Mouse (Mus musculus) liver, embryonic 16.5 days (tissue): ENCODE measurements around the gene Arfrp1. TPM values are rescaled to one million over a fixed set of nuclear protein-coding genes. Genes with fewer than 3 reads are reported as not detected.

Source experiments
- ATAC-seq: fragments of 200-750 bp; cut with Nextera tagmentation; 2 replicates; pipeline ENCODE4 v1.8.0; 2017; ENCODE audit warnings: low read depth, mild to moderate bottlenecking, moderate number of reproducible peaks, moderate library complexity
- H3K27ac ChIP-seq: fragments of 300-500 bp; sonication (generic); 2 replicates; pipeline ENCODE4 v1.5.1; 2014; ENCODE audit warnings: mild to moderate bottlenecking, low read length
- H3K27me3 ChIP-seq: fragments of 300-500 bp; sonication (generic); 2 replicates; pipeline ENCODE4 v1.6.1; 2014; ENCODE audit warnings: low read depth, low read length, mixed read lengths; ENCODE audit not compliant: control insufficient read depth, insufficient read depth
- H3K36me3 ChIP-seq: fragments of 300-500 bp; sonication (generic); 2 replicates; pipeline ENCODE4 v1.6.1; 2014; ENCODE audit warnings: mild to moderate bottlenecking; ENCODE audit not compliant: control insufficient read depth, insufficient read depth
- H3K4me1 ChIP-seq: fragments of 300-500 bp; sonication (generic); 2 replicates; pipeline ENCODE4 v1.6.1; 2014; ENCODE audit warnings: low read depth, low read length, mixed read lengths; ENCODE audit not compliant: control insufficient read depth
- H3K4me2 ChIP-seq: fragments of 300-500 bp; sonication (generic); 2 replicates; pipeline ENCODE4 v1.6.1; 2014; ENCODE audit warnings: low read depth, low read length, mixed read lengths
- H3K4me3 ChIP-seq: fragments of 300-500 bp; sonication (generic); 2 replicates; pipeline ENCODE4 v1.5.1; 2014; ENCODE audit warnings: low read depth, mild to moderate bottlenecking, low read length
- H3K9ac ChIP-seq: fragments of 300-500 bp; sonication (generic); 2 replicates; pipeline ENCODE4 v1.6.1; 2014; ENCODE audit warnings: low read depth, low read length
- H3K9me3 ChIP-seq: fragments of 300-500 bp; sonication (generic); replicated peaks from 2 replicates; pipeline ENCODE4 v1.6.1; 2016; ENCODE audit warnings: low read length; ENCODE audit not compliant: control insufficient read depth
- WGBS: fragments of 180-500 bp; shearing (Covaris S2); extraction: QIAGEN DNeasy Blood & Tissue Kit; methylation state at CpG from one replicate; pipeline ENCODE4 v1.1.7; 2014; ENCODE audit not compliant: insufficient replicate concordance; 5-methylcytosine and 5-hydroxymethylcytosine counted together
- polyA plus RNA-seq: library from polyadenylated mRNA; unstranded; fragments of >200 nt; fragmentation: Nextera tagmentation; extraction: Ambion mirVana; gene quantifications from 2 replicates; pipeline ENCODE4 v1.2.1, GENCODE M21; 2015

Gene Arfrp1
- 17.1 and 20.7 TPM in 2 replicates for polyA plus RNA-seq

DNA sequence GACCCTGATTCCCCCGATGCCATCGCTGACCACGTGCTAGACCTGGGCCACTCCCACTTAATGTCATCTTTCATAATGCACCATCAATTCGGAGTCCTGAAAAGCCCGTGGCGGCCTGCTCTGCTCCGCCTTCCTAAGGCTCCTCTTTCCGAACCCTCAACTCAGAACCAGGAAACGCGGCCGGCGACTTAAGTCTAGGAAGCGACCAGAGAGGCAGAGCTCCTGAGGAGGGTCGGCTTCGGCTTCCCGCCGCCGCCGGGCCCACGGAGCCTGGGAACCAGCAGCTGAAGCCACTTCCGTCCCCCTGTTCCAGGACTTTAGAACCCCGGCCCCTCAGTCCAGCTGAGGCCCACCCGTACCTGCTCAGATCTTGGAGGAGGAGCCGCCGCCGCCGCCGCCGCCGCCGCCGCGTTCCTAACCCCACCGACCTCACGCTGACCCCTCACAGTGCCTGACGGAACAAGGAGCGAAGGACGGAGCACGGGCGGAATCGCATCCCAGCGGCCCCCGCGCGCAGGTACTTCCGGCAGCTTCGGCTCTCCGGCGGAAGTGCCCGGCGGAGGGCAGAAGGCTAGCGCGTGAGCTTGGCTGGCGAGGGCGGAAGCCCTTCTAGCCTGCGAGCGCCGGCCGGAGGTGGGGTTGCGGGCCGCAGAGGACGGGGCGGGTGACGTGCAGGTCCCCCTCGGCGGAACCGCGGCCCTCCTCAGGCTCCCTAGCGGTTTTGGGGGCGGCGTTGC is at the start of gene Arfrp1, which contains the start of gene Zgpat:
TSS of gene Arfrp1 (minus strand) at position 545 of the 737 bp plus-strand sequence.
TSS of gene Zgpat (plus strand) at position 69 of the 737 bp plus-strand sequence.
- H3K4me2 ChIP-seq, result peak within 1 kb of the TSS; percentile 92
- peak within 1 kb of the TSS; percentile 85 for H3K9ac ChIP-seq
- peaks cover 25% of the 10 kb centered on the region for H3K4me1 ChIP-seq
- peak within 1 kb of the TSS; percentile 92 for H3K27ac ChIP-seq
- H3K36me3 ChIP-seq, result peaks cover 7% of the 10 kb centered on the region
- peak; percentile 92 for ATAC-seq
- no peaks in the 10 kb centered on the region for H3K9me3 ChIP-seq
- WGBS, result under 1% methylated on average over 71 of the region's 71 CpGs
- no peaks in the 10 kb centered on the region for H3K27me3 ChIP-seq
- H3K4me3 ChIP-seq, result peak within 1 kb of the TSS; percentile 90

GRCm38 (mm10) chr2:181413141-181413540 is 47.9 kb upstream of the Arfrp1 start:
- Histone ChIP-seq H3K4me2 (no peak overlapping the region), H3K36me3 (no peaks in the 10 kb centered on the region), H3K27ac (no peak overlapping the region), H3K9me3 (no peaks in the 10 kb centered on the region), H3K9ac (no peak overlapping the region), H3K4me1 (peaks cover 4% of the 10 kb centered on the region), H3K27me3 (no peaks in the 10 kb centered on the region), H3K4me3 (no peak overlapping the region)
- 53% methylated on average over 2 of the region's 2 CpGs for WGBS
- ATAC-seq, result no peak

- no peaks in the 10 kb centered on the region; the same call in 1 of the 2 replicates for H3K4me1 ChIP-seq
- no peaks in the 10 kb centered on the region for H3K9me3 ChIP-seq
- no peaks in the 10 kb centered on the region for H3K36me3 ChIP-seq
- H3K4me2 ChIP-seq, result no peak overlapping the region
- H3K9ac ChIP-seq, result no peak overlapping the region
- no peaks in the 10 kb centered on the region for H3K27me3 ChIP-seq
- 36% methylated on average over 4 of the region's 4 CpGs for WGBS
- H3K4me3 ChIP-seq, result no peak overlapping the region
- peak; percentile 67 for ATAC-seq
- no peak overlapping the region for H3K27ac ChIP-seq
Observed at GRCm38 (mm10) chr2:181410760-181411473, 45.7 kb upstream of the Arfrp1 start.

- Histone ChIP-seq H3K27ac (no peak overlapping the region), H3K4me2 (no peak overlapping the region), H3K4me1 (no peaks in the 10 kb centered on the region), H3K4me3 (no peak overlapping the region), H3K27me3 (no peaks in the 10 kb centered on the region), H3K36me3 (no peaks in the 10 kb centered on the region), H3K9me3 (no peaks in the 10 kb centered on the region), H3K9ac (no peak overlapping the region)
- ATAC-seq, result no peak
- WGBS, result 66% methylated on average over 7 of the region's 7 CpGs
Observed at GRCm38 (mm10) chr2:181409643-181410042, 44.4 kb upstream of the Arfrp1 start.

DNA sequence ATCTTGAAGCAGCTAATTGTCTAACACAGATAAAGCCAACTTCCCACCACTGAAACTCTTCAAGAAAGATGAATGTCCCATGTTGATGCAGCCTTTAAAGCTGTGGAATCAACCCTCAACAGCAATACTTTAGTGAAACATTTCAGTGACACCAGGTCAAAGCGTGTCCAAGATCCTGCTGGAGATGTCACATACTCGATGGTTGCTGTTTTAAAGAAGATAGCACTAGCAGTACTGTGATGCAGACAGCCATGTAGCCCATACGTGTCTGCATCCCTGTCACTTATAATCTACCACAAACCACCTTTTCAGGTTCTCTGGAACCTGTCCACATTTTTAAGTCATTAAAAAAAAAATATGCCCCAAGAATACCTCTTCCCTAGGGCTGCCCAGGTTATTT is 38.5 kb upstream of the Arfrp1 start:
- WGBS, result 37% methylated on average over 3 of the region's 3 CpGs
- Histone ChIP-seq H3K4me2 (no peak overlapping the region), H3K27me3 (no peaks in the 10 kb centered on the region), H3K27ac (no peak overlapping the region), H3K9ac (no peak overlapping the region), H3K4me1 (no peaks in the 10 kb centered on the region), H3K36me3 (no peaks in the 10 kb centered on the region), H3K9me3 (no peaks in the 10 kb centered on the region), H3K4me3 (no peak overlapping the region)
- ATAC-seq, result no peak

GRCm38 (mm10) chr2:181401497-181401896 is 36.3 kb upstream of the Arfrp1 start:
- ATAC-seq, result no peak
- no peak overlapping the region for H3K4me2 ChIP-seq
- H3K9me3 ChIP-seq, result no peaks in the 10 kb centered on the region
- no peaks in the 10 kb centered on the region for H3K4me1 ChIP-seq
- no peak overlapping the region for H3K9ac ChIP-seq
- no peaks in the 10 kb centered on the region for H3K27me3 ChIP-seq
- H3K27ac ChIP-seq, result no peak overlapping the region
- H3K36me3 ChIP-seq, result no peaks in the 10 kb centered on the region
- 7% methylated on average over 1 of the region's 1 CpGs for WGBS
- H3K4me3 ChIP-seq, result no peak overlapping the region

- H3K27me3 ChIP-seq, result no peaks in the 10 kb centered on the region
- no peak overlapping the region for H3K4me2 ChIP-seq
- ATAC-seq, result no peak
- peaks cover 4% of the 10 kb centered on the region; the same call in 1 of the 2 replicates for H3K36me3 ChIP-seq
- 79% methylated on average over 5 of the region's 5 CpGs for WGBS
- H3K27ac ChIP-seq, result no peak overlapping the region
- H3K9me3 ChIP-seq, result no peaks in the 10 kb centered on the region
- H3K9ac ChIP-seq, result no peak overlapping the region
- no peak overlapping the region for H3K4me3 ChIP-seq
- no peaks in the 10 kb centered on the region for H3K4me1 ChIP-seq
Observed at GRCm38 (mm10) chr2:181397207-181397761, 32.1 kb upstream of the Arfrp1 start.

DNA sequence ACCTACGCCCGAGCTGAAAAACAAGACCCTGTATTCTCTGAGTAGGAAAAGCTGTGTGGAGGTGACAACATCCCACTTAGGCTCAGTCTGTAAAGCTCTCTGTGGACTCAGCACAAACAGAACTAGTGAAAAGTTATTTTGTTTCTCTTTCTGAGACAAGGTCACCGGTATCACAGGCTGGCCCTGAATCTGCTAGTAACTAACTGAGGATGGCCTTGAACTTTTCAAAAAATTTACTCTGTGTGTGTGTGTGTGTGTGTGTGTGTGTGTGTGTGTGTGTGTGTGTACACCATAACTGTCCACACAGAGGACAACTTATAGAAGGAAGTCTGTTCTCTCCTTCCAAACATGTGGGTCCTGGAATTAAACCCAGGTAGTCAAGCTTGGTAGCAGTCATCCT is 28.9 kb upstream of the Arfrp1 start:
- Histone ChIP-seq H3K9me3 (no peaks in the 10 kb centered on the region), H3K4me3 (no peak overlapping the region), H3K4me2 (no peak overlapping the region), H3K36me3 (peaks cover 11% of the 10 kb centered on the region), H3K27ac (no peak overlapping the region; the same call in 1 of the 2 replicates), H3K4me1 (no peaks in the 10 kb centered on the region), H3K27me3 (no peaks in the 10 kb centered on the region), H3K9ac (no peak overlapping the region)
- ATAC-seq, result no peak
- 88% methylated on average over 3 of the region's 3 CpGs for WGBS
